ENCODE assay signal across 25 mouse cellular contexts in the genomic region with DNA sequence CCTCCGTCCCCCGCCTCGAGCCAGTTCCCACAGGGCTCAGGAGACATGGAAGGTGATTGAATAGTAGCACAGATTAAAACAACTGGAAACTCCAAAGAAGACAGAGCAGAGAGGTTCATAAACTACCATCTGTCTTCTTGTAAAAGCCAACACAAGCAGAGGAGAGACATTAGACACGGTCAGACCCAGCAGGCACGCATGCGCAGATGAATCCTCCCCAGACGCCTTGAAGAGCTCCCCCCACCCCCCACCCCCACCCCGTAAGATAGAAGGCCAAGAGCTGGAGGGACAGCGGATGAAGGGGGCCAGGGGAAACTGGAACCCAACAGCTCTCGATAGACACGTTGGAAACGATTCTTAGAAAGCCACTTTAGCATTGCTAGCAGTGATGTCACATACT.
DNase-seq lines count a peak whose midpoint lies in the region; ATAC-seq and TF ChIP-seq lines count a peak whose summit lies in the region.
"Had no signal": no experiment of that assay in that cellular context is flagged by ENCODE, and none has a peak within 500 bp of the region (broad histone marks: within the 10 kb centered on the region; RNA-seq: fewer than 3 reads in every experiment).

No protein-coding gene starts in this region.

- intact Hi-C loops in left cerebral cortex, postnatal 4 days (cut with DNase I): no loop called here
- intact Hi-C loops in left cerebral cortex, postnatal 25 days (cut with DNase I): no loop called here

- no peak overlapping the region for H3K4me2 ChIP-seq in liver, embryonic 11.5 days
- H3K4me2 ChIP-seq: embryonic facial prominence, embryonic 13.5 days; forebrain, embryonic 13.5 days; heart, embryonic 13.5 days; hindbrain, embryonic 14.5 days had no signal

- H3K9me3 ChIP-seq in limb, embryonic 10.5 days (replicated peaks): no peaks in the 10 kb centered on the region
- no peaks in the 10 kb centered on the region for H3K9me3 ChIP-seq in liver, embryonic 11.5 days (ENCODE audit: control insufficient read depth, low read length)
- H3K9me3 ChIP-seq: embryonic facial prominence, embryonic 13.5 days; forebrain, embryonic 13.5 days; heart, embryonic 10.5 days; heart, embryonic 13.5 days had no signal

- H3K9ac ChIP-seq in liver, embryonic 11.5 days (ENCODE audit: low read depth, low read length): no peak overlapping the region
- H3K9ac ChIP-seq: embryonic facial prominence, embryonic 13.5 days; forebrain, embryonic 13.5 days; heart, embryonic 13.5 days; hindbrain, embryonic 14.5 days had no signal

- WGBS in limb, embryonic 10.5 days: 80% methylated on average over 12 of the region's 12 CpGs
- 78% methylated on average over 12 of the region's 12 CpGs for WGBS in liver, embryonic 11.5 days

- H3K4me1 ChIP-seq in testis, adult 2 months (ENCODE audit: control insufficient read depth, insufficient read depth, low read length): peaks cover 8% of the 10 kb centered on the region
- H3K4me1 ChIP-seq in limb, embryonic 10.5 days: peaks cover 44% of the 10 kb centered on the region
- no peaks in the 10 kb centered on the region for H3K4me1 ChIP-seq in liver, embryonic 11.5 days (replicated peaks; ENCODE audit: control insufficient read depth, insufficient read depth, low read length)
- H3K4me1 ChIP-seq: forebrain, embryonic 13.5 days; heart, embryonic 10.5 days; heart, embryonic 13.5 days had no signal

- no peak for ATAC-seq in liver, embryonic 11.5 days (replicated peaks; ENCODE audit: low FRiP score)
- ATAC-seq: activated CD4-positive, CD25-positive, alpha-beta regulatory T cell, adult 4 months; CD4-positive, CD25-positive, alpha-beta regulatory T cell, adult 4 months; forebrain, embryonic 13.5 days; forebrain, embryonic 16.5 days had no signal

- no peaks in the 10 kb centered on the region for H3K27me3 ChIP-seq in testis, adult 2 months (ENCODE audit: control insufficient read depth, insufficient read depth, low read length)
- H3K27me3 ChIP-seq in limb, embryonic 10.5 days (ENCODE audit: low read depth, poor library complexity, severe bottlenecking): 0 out of 2 replicates have a peak, but pooled peaks cover 10% of the 10 kb centered on the region
- H3K27me3 ChIP-seq in liver, embryonic 11.5 days (replicated peaks; ENCODE audit: control insufficient read depth, insufficient read depth, low read length): no peaks in the 10 kb centered on the region
- H3K27me3 ChIP-seq: forebrain, embryonic 13.5 days had no signal

- DNase-seq in left cerebral cortex, postnatal 4 days: peak; percentile 51
- no peak for DNase-seq in left cerebral cortex, postnatal 25 days (ENCODE audit: low spot score in 2 of 2)
- DNase-seq in testis, postnatal 10 days (ENCODE audit: low spot score): no peak
- no peak for DNase-seq in limb, embryonic 10.5 days (ENCODE audit: low spot score)
- DNase-seq in liver, embryonic 11.5 days (ENCODE audit: low spot score): no peak
- DNase-seq: adrenal gland, adult 8-10 months; adrenal gland, postnatal 25 days; cerebellum, adult 11-12 months; cerebellum, adult 9-10 months; cerebellum, postnatal 25 days; gastrocnemius, postnatal 10 days; gastrocnemius, postnatal 36 days; heart, adult 2 months; heart, postnatal 14 days; heart, postnatal 4 days had no signal

- no peak overlapping the region for H3K27ac ChIP-seq in testis, adult 2 months (ENCODE audit: control insufficient read depth, insufficient read depth, low read depth, low read length)
- peak overlapping the region; percentile 14; the same call in 1 of the 2 replicates for H3K27ac ChIP-seq in limb, embryonic 10.5 days
- no peak overlapping the region for H3K27ac ChIP-seq in liver, embryonic 11.5 days (ENCODE audit: low read depth, low read length)
- H3K27ac ChIP-seq: embryonic facial prominence, embryonic 13.5 days; forebrain, embryonic 13.5 days; heart, adult 2 months; heart, embryonic 10.5 days; heart, embryonic 13.5 days; hindbrain, embryonic 14.5 days had no signal

- H3K36me3 ChIP-seq in testis, adult 2 months (ENCODE audit: control insufficient read depth, insufficient read depth, low read length): no peaks in the 10 kb centered on the region
- no peaks in the 10 kb centered on the region for H3K36me3 ChIP-seq in limb, embryonic 10.5 days
- H3K36me3 ChIP-seq in liver, embryonic 11.5 days (ENCODE audit: control insufficient read depth, insufficient read depth, low read length): no peaks in the 10 kb centered on the region
- H3K36me3 ChIP-seq: embryonic facial prominence, embryonic 13.5 days; heart, embryonic 10.5 days; heart, embryonic 13.5 days had no signal

- peak overlapping the region; percentile 68 for H3K4me3 ChIP-seq in testis, adult 2 months (ENCODE audit: control insufficient read depth, low read depth, low read length)
- H3K4me3 ChIP-seq in limb, embryonic 10.5 days: no peak overlapping the region
- no peak overlapping the region for H3K4me3 ChIP-seq in liver, embryonic 11.5 days (ENCODE audit: low read depth, low read length)
- H3K4me3 ChIP-seq: embryonic facial prominence, embryonic 13.5 days; erythroblast, embryonic 14.5 days; forebrain, embryonic 13.5 days; heart, adult 2 months; heart, embryonic 10.5 days; heart, embryonic 13.5 days had no signal

- no peak for TF ChIP-seq POLR2A in testis, adult 2 months (IDR thresholded peaks at IDR 0.05; ENCODE audit: control insufficient read depth, low read depth, low read length)

- TF ChIP-seq CTCF in testis, adult 2 months (IDR thresholded peaks at IDR 0.05; ENCODE audit: control insufficient read depth, insufficient read depth, insufficient replicate concordance, low read depth, low read length): no peak
